Mouse (Mus musculus) midbrain, embryonic 12.5 days (tissue): ENCODE measurements around the gene Taf7l. TPM values are rescaled to one million over a fixed set of nuclear protein-coding genes. Genes with fewer than 3 reads are reported as not detected.

Source experiments
- ATAC-seq: fragments of 200-750 bp; cut with Nextera tagmentation; 2 replicates; pipeline ENCODE4 v1.8.0; 2017; ENCODE audit warnings: low read depth, moderate TSS enrichment, moderate library complexity; ENCODE audit not compliant: low FRiP score
- H3K27ac ChIP-seq: fragments of 300-500 bp; sonication (generic); replicated peaks from 2 replicates; pipeline ENCODE4 v1.5.1; 2016; ENCODE audit warnings: mild to moderate bottlenecking
- H3K27me3 ChIP-seq: fragments of 300-500 bp; sonication (generic); 2 replicates; pipeline ENCODE4 v1.6.1; 2016; ENCODE audit warnings: mild to moderate bottlenecking
- H3K36me3 ChIP-seq: fragments of 300-500 bp; sonication (generic); 2 replicates; pipeline ENCODE4 v1.6.1; 2016
- H3K4me1 ChIP-seq: fragments of 300-500 bp; sonication (generic); 2 replicates; pipeline ENCODE4 v1.6.1; 2016
- H3K4me2 ChIP-seq: fragments of 300-500 bp; sonication (generic); replicated peaks from 2 replicates; pipeline ENCODE4 v1.6.1; 2016; ENCODE audit warnings: mild to moderate bottlenecking, moderate library complexity
- H3K4me3 ChIP-seq: fragments of 300-500 bp; sonication (generic); 2 replicates; pipeline ENCODE4 v1.5.1; 2016; ENCODE audit warnings: mild to moderate bottlenecking
- H3K9ac ChIP-seq: fragments of 300-500 bp; sonication (generic); replicated peaks from 2 replicates; pipeline ENCODE4 v1.6.1; 2016; ENCODE audit warnings: mild to moderate bottlenecking, moderate library complexity
- H3K9me3 ChIP-seq: fragments of 300-500 bp; sonication (generic); 2 replicates; pipeline ENCODE4 v1.6.1; 2016; ENCODE audit warnings: mild to moderate bottlenecking
- WGBS: fragments of 180-500 bp; shearing (Covaris S2); methylation state at CpG from one replicate; pipeline ENCODE4 v1.1.7; 2016; 5-methylcytosine and 5-hydroxymethylcytosine counted together
- polyA plus RNA-seq: library from polyadenylated mRNA; unstranded; fragments of >200 nt; fragmentation: Nextera tagmentation; extraction: Ambion mirVana; gene quantifications from 2 replicates; pipeline ENCODE4 v1.2.1, GENCODE M21; 2016

Taf7l gene
- polyA plus RNA-seq, 1 experiment from 2014 or later = not detected

- no peak overlapping the region for H3K9ac ChIP-seq
- no peak for ATAC-seq
- 93% methylated on average over 1 of the region's 1 CpGs for WGBS
- no peaks in the 10 kb centered on the region for H3K4me1 ChIP-seq
- H3K4me3 ChIP-seq = no peak overlapping the region
- no peak overlapping the region for H3K4me2 ChIP-seq
- no peaks in the 10 kb centered on the region for H3K9me3 ChIP-seq
- no peaks in the 10 kb centered on the region for H3K27me3 ChIP-seq
- H3K27ac ChIP-seq = no peak overlapping the region
- no peaks in the 10 kb centered on the region for H3K36me3 ChIP-seq
Measured at GRCm38 (mm10) chrX:134412096-134412495, 64.2 kb downstream of the Taf7l start.

Other genes starting within 250 kb of the Taf7l start
- gene Trmt2b, start 199.5 kb downstream of the Taf7l start, polyA plus RNA-seq = 6.2 and 9.0 TPM in 2 replicates
- gene Tmem35a, start 181.3 kb downstream of the Taf7l start, polyA plus RNA-seq = 40.4 and 45.7 TPM in 2 replicates
- gene Cenpi, start 168.4 kb downstream of the Taf7l start, polyA plus RNA-seq = 21.7 and 25.0 TPM in 2 replicates
- gene Drp2, start 71.9 kb downstream of the Taf7l start, polyA plus RNA-seq = 13.9 and 16.4 TPM in 2 replicates
- 49.5 and 50.3 TPM in 2 replicates for gene Timm8a1, start 65.4 kb upstream of the Taf7l start, polyA plus RNA-seq
- 1.1 and 1.2 TPM in 2 replicates for gene Btk, start 107.1 kb upstream of the Taf7l start, polyA plus RNA-seq
- gene Rpl36a, start 109.2 kb upstream of the Taf7l start, polyA plus RNA-seq = 229 and 268 TPM in 2 replicates
- gene Gla, start 124.6 kb upstream of the Taf7l start, polyA plus RNA-seq = 4.5 TPM in 2 replicates
- gene Hnrnph2, start 124.7 kb upstream of the Taf7l start, polyA plus RNA-seq = 186 and 202 TPM in 2 replicates
- gene Armcx4, start 210.0 kb upstream of the Taf7l start, polyA plus RNA-seq = 7.3 and 9.1 TPM in 2 replicates
- 67.1 and 68.8 TPM in 2 replicates for gene Armcx1, start 241.5 kb upstream of the Taf7l start, polyA plus RNA-seq